Mouse (Mus musculus) liver, embryonic 15.5 days (tissue): Measurements from ENCODE around the gene Eml1. TPM values are rescaled to one million over a fixed set of nuclear protein-coding genes. Genes with fewer than 3 reads are reported as not detected.

ENCODE experiments used
- ATAC-seq: fragments of 200-750 bp; cut with Nextera tagmentation; 2 replicates; pipeline ENCODE4 v1.8.0; 2017; ENCODE audit warnings: moderate number of reproducible peaks, mild to moderate bottlenecking, moderate library complexity; ENCODE audit not compliant: insufficient read depth
- H3K27ac ChIP-seq: fragments of 300-500 bp; sonication (generic); replicated peaks from 2 replicates; pipeline ENCODE4 v1.5.1; 2015; ENCODE audit warnings: mild to moderate bottlenecking, inconsistent platforms
- H3K27me3 ChIP-seq: fragments of 300-500 bp; sonication (generic); 2 replicates; pipeline ENCODE4 v1.6.1; 2015; ENCODE audit warnings: mild to moderate bottlenecking, inconsistent platforms
- H3K36me3 ChIP-seq: fragments of 300-500 bp; sonication (generic); replicated peaks from 2 replicates; pipeline ENCODE4 v1.6.1; 2015; ENCODE audit warnings: moderate library complexity, mild to moderate bottlenecking, inconsistent platforms
- H3K4me1 ChIP-seq: fragments of 300-500 bp; sonication (generic); replicated peaks from 2 replicates; pipeline ENCODE4 v1.6.1; 2015; ENCODE audit warnings: inconsistent platforms
- H3K4me2 ChIP-seq: fragments of 300-500 bp; sonication (generic); 2 replicates; pipeline ENCODE4 v1.6.1; 2015; ENCODE audit warnings: moderate library complexity, mild to moderate bottlenecking, inconsistent platforms
- H3K4me3 ChIP-seq: fragments of 300-500 bp; sonication (generic); replicated peaks from 2 replicates; pipeline ENCODE4 v1.5.1; 2015; ENCODE audit warnings: mild to moderate bottlenecking, inconsistent platforms
- H3K9ac ChIP-seq: fragments of 300-500 bp; sonication (generic); 2 replicates; pipeline ENCODE4 v1.6.1; 2015; ENCODE audit warnings: moderate library complexity, mild to moderate bottlenecking, inconsistent platforms
- H3K9me3 ChIP-seq: fragments of 300-500 bp; sonication (generic); replicated peaks from 2 replicates; pipeline ENCODE4 v1.6.1; 2016; ENCODE audit warnings: inconsistent platforms
- WGBS: fragments of 180-500 bp; shearing (Covaris S2); methylation state at CpG from one replicate; pipeline ENCODE4 v1.1.7; 2015; ENCODE audit warnings: mixed read lengths; ENCODE audit not compliant: insufficient replicate concordance; 5-methylcytosine and 5-hydroxymethylcytosine counted together
- polyA plus RNA-seq: library from polyadenylated mRNA; unstranded; fragments of >200 nt; fragmentation: Nextera tagmentation; extraction: Ambion mirVana; gene quantifications from 2 replicates; pipeline ENCODE4 v1.2.1, GENCODE M21; 2015

Gene Eml1
- polyA plus RNA-seq, 1 experiment from 2014 or later = 5.5 TPM

GRCm38 (mm10) chr12:108352371-108353136, 18.2 kb upstream of the Eml1 start:
- WGBS = 6% methylated on average over 35 of the region's 35 CpGs
- Histone ChIP-seq H3K27me3 (peaks cover 40% of the 10 kb centered on the region), H3K9ac (no peak overlapping the region), H3K4me1 (no peaks in the 10 kb centered on the region), H3K27ac (no peak overlapping the region), H3K36me3 (no peaks in the 10 kb centered on the region), H3K4me3 (no peak overlapping the region), H3K4me2 (no peak overlapping the region), H3K9me3 (no peaks in the 10 kb centered on the region)
- ATAC-seq = no peak

GRCm38 (mm10) chr12:108354284-108354683, 16.5 kb upstream of the Eml1 start:
- Histone ChIP-seq H3K4me2 (no peak overlapping the region), H3K36me3 (no peaks in the 10 kb centered on the region), H3K4me1 (no peaks in the 10 kb centered on the region), H3K9ac (no peak overlapping the region), H3K27me3 (peaks cover 40% of the 10 kb centered on the region), H3K9me3 (no peaks in the 10 kb centered on the region), H3K4me3 (no peak overlapping the region), H3K27ac (no peak overlapping the region)
- WGBS = 59% methylated on average over 2 of the region's 2 CpGs
- no peak for ATAC-seq

GRCm38 (mm10) chr12:108355271-108355670, 15.5 kb upstream of the Eml1 start:
- Histone ChIP-seq H3K27ac (no peak overlapping the region), H3K36me3 (no peaks in the 10 kb centered on the region), H3K4me3 (no peak overlapping the region), H3K9ac (no peak overlapping the region), H3K27me3 (peaks cover 40% of the 10 kb centered on the region), H3K9me3 (no peaks in the 10 kb centered on the region), H3K4me2 (no peak overlapping the region), H3K4me1 (no peaks in the 10 kb centered on the region)
- ATAC-seq = no peak
- 50% methylated on average over 1 of the region's 1 CpGs for WGBS

GRCm38 (mm10) chr12:108355986-108356385, 14.8 kb upstream of the Eml1 start:
- no peak for ATAC-seq
- Histone ChIP-seq H3K27me3 (peaks cover 36% of the 10 kb centered on the region), H3K27ac (no peak overlapping the region)

GRCm38 (mm10) chr12:108363796-108364195, 7.0 kb upstream of the Eml1 start:
- no peaks in the 10 kb centered on the region for H3K4me1 ChIP-seq
- no peak overlapping the region for H3K4me2 ChIP-seq
- H3K9ac ChIP-seq = no peak overlapping the region
- H3K27me3 ChIP-seq = no peaks in the 10 kb centered on the region
- H3K36me3 ChIP-seq = no peaks in the 10 kb centered on the region
- no peak for ATAC-seq
- no peak overlapping the region for H3K27ac ChIP-seq
- no peak overlapping the region for H3K4me3 ChIP-seq
- WGBS = 4% methylated on average over 5 of the region's 5 CpGs
- no peaks in the 10 kb centered on the region for H3K9me3 ChIP-seq

More at GRCm38 (mm10) chr12:108355986-108356385, 14.8 kb upstream of the Eml1 start:
- no peak overlapping the region for H3K9ac ChIP-seq
- no peaks in the 10 kb centered on the region for H3K9me3 ChIP-seq
- H3K36me3 ChIP-seq = no peaks in the 10 kb centered on the region
- H3K4me2 ChIP-seq = no peak overlapping the region
- no peaks in the 10 kb centered on the region for H3K4me1 ChIP-seq
- H3K4me3 ChIP-seq = no peak overlapping the region

GRCm38 (mm10) chr12:108365340-108365739, 5.4 kb upstream of the Eml1 start:
- Histone ChIP-seq H3K9ac (no peak overlapping the region), H3K36me3 (no peaks in the 10 kb centered on the region), H3K4me1 (no peaks in the 10 kb centered on the region), H3K9me3 (no peaks in the 10 kb centered on the region), H3K4me3 (no peak overlapping the region), H3K27ac (no peak overlapping the region), H3K27me3 (no peaks in the 10 kb centered on the region), H3K4me2 (no peak overlapping the region)
- no peak for ATAC-seq
- 53% methylated on average over 3 of the region's 3 CpGs for WGBS

- Histone ChIP-seq H3K27me3 (no peaks in the 10 kb centered on the region), H3K4me2 (no peak overlapping the region), H3K9me3 (no peaks in the 10 kb centered on the region), H3K4me1 (no peaks in the 10 kb centered on the region), H3K36me3 (no peaks in the 10 kb centered on the region), H3K9ac (no peak overlapping the region), H3K4me3 (no peak overlapping the region), H3K27ac (no peak overlapping the region)
- ATAC-seq = no peak
- 54% methylated on average over 7 of the region's 7 CpGs for WGBS
These were observed 4.9 kb upstream of the Eml1 start for GRCm38 (mm10) chr12:108365868-108366267.

- Histone ChIP-seq H3K36me3 (no peaks in the 10 kb centered on the region), H3K4me3 (no peak overlapping the region), H3K9me3 (no peaks in the 10 kb centered on the region), H3K9ac (no peak overlapping the region), H3K27me3 (no peaks in the 10 kb centered on the region), H3K4me1 (no peaks in the 10 kb centered on the region), H3K4me2 (no peak overlapping the region), H3K27ac (no peak overlapping the region)
- ATAC-seq = no peak
- 57% methylated on average over 2 of the region's 2 CpGs for WGBS
These were observed 2.8 kb upstream of the Eml1 start for GRCm38 (mm10) chr12:108367909-108368308.

- 45% methylated on average over 5 of the region's 5 CpGs for WGBS
- H3K4me3 ChIP-seq = no peak overlapping the region
- H3K36me3 ChIP-seq = no peaks in the 10 kb centered on the region
- no peak overlapping the region for H3K4me2 ChIP-seq
- ATAC-seq = no peak
- no peak overlapping the region for H3K9ac ChIP-seq
- H3K9me3 ChIP-seq = no peaks in the 10 kb centered on the region
- no peaks in the 10 kb centered on the region for H3K4me1 ChIP-seq
- H3K27ac ChIP-seq = no peak overlapping the region
- no peaks in the 10 kb centered on the region for H3K27me3 ChIP-seq
These were observed 1.8 kb upstream of the Eml1 start for GRCm38 (mm10) chr12:108368921-108369320.

- no peak overlapping the region for H3K4me3 ChIP-seq
- no peaks in the 10 kb centered on the region for H3K27me3 ChIP-seq
- H3K9ac ChIP-seq = no peak overlapping the region
- H3K9me3 ChIP-seq = no peaks in the 10 kb centered on the region
- no peaks in the 10 kb centered on the region for H3K36me3 ChIP-seq
- H3K27ac ChIP-seq = no peak overlapping the region
- H3K4me2 ChIP-seq = no peak overlapping the region
- ATAC-seq = no peak
- H3K4me1 ChIP-seq = no peaks in the 10 kb centered on the region
- WGBS = 48% methylated on average over 6 of the region's 6 CpGs
These were observed 640 bp downstream of the Eml1 start for GRCm38 (mm10) chr12:108371429-108371765.

- no peaks in the 10 kb centered on the region for H3K36me3 ChIP-seq
- no peaks in the 10 kb centered on the region for H3K9me3 ChIP-seq
- H3K27me3 ChIP-seq = no peaks in the 10 kb centered on the region
- no peak overlapping the region for H3K4me2 ChIP-seq
- no peak overlapping the region for H3K9ac ChIP-seq
- ATAC-seq = no peak
- no peak overlapping the region for H3K4me3 ChIP-seq
- H3K27ac ChIP-seq = no peak overlapping the region
- no peaks in the 10 kb centered on the region for H3K4me1 ChIP-seq
- 73% methylated on average over 17 of the region's 17 CpGs for WGBS
These were observed 1.5 kb downstream of the Eml1 start for GRCm38 (mm10) chr12:108372241-108372640.

- Histone ChIP-seq H3K9ac (no peak overlapping the region), H3K36me3 (no peaks in the 10 kb centered on the region), H3K4me2 (no peak overlapping the region), H3K4me1 (no peaks in the 10 kb centered on the region), H3K4me3 (no peak overlapping the region), H3K27me3 (no peaks in the 10 kb centered on the region), H3K27ac (no peak overlapping the region), H3K9me3 (no peaks in the 10 kb centered on the region)
- no peak for ATAC-seq
- WGBS = 54% methylated on average over 9 of the region's 9 CpGs
These were observed 2.9 kb downstream of the Eml1 start for GRCm38 (mm10) chr12:108373611-108374010.
